Mouse (Mus musculus) neural tube, embryonic 10.5 days (tissue): ENCODE measurements around the gene 9630041A04Rik.

Experiments used
- DNase-seq: peaks from one replicate; pipeline ENCODE4 v3.0.0-alpha.2; 2017; ENCODE audit warnings: low spot score; ENCODE audit errors: extremely low spot score

The 9630041A04Rik gene

DNA sequence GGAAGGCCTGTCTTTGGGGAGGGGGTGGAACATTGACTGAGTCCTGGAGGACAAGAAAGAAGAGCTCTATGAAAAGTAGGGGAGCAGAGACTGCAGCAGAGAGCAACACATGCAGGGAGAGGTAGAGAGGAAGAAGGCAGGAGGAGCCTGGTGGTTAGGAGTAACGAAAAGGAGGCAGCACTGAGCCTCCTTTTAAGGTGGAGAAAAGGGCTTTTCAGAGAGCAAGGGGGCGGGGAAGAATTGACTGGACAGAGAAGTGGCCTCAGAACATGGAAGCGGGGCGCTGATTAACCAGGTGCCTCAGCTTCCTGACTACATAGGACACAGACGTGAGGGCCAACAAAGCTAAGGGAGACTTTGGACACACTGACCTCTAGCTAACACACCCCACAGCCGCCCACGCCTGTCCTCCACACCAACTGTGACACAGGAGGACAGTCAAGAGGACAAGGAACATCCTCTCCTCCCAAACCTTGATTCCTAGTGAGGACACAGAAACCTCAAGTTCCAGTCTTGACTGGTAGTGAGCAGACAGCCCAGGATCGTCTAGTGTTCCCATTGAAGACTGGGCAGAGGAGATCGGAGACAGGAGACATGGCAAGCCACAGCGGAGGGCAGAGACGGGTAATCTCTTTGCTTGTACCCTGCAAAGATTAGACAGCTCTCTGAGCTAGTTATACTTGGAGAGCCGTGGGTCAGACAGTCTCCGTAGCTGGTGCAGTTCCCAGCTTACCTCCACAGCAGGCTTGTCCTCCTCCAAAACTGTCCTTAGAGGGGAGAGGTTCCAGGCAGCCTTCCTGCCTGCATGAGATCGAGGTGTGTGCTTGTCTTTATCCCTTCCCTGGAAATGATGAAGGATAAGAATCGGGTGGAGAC is at the start of gene 9630041A04Rik:
9630041A04Rik (plus strand) TSS at position 246 of the 876 bp plus-strand sequence.
- no peak for DNase-seq

DNA sequence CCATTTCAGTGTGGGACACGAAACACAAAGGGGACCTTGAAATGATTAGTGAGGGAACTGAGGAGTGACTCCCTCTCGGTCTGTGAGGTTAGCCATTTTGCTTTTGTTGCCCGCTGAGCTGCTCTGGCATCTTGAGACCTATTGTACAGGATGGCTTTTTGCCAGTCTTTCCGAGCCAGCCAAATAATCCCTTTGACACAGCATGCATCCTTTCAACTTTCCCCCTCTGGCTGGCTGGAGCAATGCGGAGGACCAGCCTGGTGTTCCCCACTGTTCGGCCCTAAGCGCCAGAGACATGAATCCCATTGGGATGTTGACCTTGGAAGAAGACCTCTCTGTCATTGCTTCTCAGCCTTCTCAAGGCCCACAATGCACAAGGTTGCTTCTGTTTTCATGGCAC is 37.7 kb upstream of the 9630041A04Rik start:
- DNase-seq, result no peak

DNA sequence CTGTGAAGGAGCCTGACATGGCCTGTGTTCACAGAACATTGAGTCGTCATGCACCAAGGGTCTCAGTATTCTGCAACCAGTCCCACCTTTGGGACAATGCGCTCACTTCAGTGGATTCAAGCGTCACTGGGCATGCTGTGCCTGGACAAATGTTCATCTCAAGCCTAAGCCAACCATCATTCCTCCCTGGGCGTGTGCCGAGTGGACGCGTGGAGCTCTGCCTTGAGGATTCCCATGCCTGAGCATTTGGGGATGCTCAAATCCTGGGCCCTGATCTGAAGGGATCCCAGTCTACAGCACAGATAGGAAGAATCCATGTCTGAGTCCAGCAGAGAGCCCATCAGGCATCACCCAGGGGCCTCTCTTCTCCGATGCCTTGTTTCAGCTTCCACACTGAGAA is 36.0 kb upstream of the 9630041A04Rik start:
- no peak for DNase-seq

DNA sequence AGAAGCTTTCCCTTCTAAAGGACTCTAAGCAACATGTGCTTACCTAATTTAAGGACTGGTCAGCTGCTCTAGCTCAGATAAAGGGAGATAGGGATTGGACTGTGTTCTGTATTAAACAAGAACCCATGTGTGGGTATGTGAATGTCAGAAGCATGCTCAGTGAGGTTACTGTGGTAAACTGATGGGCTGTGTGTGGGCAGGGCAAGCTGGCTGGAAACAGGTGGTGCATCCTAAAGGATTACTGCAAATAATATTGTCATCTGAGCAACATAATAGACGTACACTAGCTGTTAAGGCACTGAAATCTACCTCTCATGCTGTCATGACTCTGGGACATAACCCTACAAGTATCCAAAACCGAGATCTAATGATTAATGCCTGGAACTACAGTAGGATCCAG is 28.0 kb upstream of the 9630041A04Rik start:
- no peak for DNase-seq

DNA sequence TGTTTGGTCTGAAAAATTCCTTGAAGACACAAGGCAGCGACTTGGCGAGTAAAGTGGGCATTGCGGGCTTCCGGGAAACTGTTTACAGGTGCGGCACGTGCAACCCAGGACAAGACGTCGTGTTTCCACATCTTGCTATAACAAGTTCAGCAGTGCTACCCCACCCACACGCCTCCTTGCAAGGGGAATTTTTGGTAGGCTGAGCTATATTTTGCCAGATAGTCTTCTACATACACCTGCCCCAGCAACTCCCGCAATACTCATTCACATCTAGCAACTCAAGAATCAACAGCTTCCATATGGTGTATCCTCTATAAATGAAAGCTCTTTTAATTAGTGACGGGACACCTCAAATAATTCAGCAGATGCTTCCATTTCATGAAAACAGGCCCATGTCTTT is 20.5 kb upstream of the 9630041A04Rik start:
- DNase-seq, result no peak

DNA sequence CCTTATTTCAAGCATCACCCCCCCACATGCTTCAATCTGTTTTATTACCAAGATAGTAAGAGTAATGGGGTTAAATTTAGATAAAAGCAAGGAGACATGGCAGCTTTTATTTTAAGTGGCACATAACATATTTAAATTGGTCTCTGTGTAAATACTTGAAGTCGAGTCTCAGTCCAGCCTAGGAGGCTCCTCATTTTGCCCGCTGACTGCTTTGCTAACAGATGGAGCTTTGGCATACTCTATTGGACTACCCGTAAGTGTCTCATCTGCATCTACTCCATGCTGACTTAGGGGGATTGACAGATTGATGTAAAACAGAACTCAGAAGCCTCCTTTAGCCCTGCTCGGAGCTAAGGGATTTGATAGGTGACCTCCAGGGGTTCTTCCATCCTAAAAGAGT is 17.7 kb upstream of the 9630041A04Rik start:
- no peak for DNase-seq

DNA sequence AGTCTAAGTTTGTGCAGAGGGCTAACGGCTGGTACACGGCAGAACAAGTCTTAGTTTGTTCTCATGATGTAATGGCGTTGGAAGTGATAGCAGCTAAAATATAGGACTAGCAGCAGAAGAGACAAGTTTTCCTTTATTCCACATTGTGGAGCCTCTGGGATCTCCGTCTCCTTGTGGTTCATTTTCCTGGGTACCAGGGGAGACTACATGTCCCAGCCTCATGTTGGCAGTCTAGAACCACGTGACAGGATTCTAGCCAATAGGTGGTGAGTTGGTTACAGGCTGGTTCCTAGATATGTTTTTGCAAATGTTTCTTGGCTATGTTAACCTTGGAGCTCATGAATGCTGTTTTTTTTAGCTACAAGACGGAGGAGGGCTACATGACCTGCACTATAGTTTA is 15.9 kb upstream of the 9630041A04Rik start:
- DNase-seq, result no peak

DNA sequence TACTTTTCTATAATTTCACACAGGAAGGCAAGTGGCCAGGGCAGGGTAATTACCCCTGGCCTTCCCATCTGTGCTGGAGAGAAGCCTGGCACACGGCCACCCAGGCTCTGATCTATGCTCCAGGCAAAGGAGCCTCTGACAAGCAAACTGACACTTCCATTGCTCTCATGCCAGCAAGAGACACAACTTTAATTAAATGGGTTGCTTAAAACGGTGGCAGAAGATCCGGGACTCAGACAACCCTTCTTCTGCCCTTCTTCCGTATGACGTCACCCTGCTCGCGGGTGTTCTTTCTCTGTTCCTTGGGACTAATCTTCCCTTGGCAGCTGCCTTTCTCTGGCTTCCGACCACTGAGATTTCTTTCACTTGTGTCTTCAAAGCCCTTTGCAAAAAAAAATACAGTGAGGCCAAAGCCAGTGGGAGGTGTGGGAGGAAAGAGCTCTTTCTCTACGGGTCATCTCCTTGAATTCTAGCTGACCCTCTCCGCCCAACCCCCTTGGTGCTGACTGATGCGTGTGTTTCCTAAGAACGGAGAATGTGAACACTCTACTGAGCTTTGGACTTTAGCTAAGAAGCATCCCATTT is 932 bp downstream of the 9630041A04Rik start:
- DNase-seq, result no peak

DNA sequence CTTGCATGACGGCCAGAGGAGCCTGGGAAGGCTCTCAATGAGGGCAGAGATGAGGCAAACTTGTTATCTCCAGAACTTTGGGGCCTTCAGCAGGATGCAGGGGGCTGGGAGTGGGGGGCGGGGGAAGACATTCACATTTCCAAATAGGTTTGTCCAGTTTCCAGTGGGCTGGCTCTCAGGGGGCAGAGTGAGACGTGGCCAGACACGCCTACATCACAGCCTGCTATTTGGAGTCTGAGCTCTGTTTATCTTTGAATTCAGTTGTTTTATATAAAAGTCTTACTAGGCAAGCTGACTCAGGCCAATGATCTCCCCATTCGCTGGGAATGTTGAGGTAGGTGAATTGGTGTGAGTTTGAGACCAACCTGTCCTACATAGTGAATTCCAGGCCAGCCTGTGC is 1.5 kb downstream of the 9630041A04Rik start:
- DNase-seq, result no peak

DNA sequence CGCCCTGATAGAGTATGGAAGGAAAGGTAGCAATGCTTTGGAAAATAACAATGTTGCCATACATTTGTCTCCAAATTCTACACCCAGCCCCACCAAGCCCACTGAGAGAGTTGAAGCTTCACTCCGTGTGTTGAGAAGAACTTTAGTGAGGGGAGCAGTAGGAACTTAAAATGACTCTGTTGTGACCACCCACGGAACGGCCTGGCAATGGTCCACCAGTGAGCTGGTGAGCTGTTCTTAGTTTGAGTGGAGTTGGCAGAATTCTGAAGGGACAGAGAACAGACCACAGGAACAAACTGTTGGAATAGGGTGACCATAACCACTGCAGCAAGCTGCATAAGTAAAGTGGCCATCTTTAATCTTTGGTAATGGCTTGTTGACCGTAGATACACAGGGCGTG is 7.0 kb downstream of the 9630041A04Rik start:
- no peak for DNase-seq

DNA sequence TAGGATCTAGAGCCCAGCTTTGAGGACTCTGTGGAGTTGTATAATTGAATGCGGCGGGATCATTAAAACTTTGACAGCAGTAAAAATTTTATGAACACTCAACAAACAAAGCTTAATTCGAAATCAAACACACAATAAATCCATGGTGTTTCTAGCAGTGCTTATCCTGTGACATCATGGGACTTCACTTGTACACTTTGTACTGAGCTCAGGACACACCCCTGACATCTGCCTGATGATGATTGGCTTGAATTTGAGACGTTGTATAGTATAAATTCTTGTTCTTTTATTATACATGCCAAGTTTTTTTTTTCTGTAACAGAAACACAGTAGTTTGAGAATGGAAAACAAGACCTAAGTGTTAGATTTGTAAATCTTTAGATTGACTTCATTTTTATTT is 8.4 kb downstream of the 9630041A04Rik start:
- DNase-seq, result no peak

DNA sequence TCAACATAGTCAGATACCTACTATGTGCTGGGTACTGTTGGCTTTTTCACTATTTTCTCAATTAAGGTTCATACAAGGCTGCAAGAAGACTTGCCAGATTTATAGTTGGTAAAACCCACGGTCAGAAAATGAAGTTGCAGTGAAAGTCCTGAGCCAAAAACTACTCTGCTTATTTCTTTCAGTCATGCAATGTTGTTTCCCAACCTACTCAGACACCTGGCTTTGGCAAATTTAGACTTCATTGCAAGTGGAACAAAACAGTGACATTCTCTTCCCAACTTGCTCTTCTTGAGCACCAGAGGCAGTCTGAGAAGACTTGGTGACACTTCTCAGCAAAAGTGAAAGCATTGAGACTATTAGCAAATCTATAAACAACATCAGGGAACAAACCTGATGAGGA is 13.7 kb downstream of the 9630041A04Rik start:
- DNase-seq, result no peak

DNA sequence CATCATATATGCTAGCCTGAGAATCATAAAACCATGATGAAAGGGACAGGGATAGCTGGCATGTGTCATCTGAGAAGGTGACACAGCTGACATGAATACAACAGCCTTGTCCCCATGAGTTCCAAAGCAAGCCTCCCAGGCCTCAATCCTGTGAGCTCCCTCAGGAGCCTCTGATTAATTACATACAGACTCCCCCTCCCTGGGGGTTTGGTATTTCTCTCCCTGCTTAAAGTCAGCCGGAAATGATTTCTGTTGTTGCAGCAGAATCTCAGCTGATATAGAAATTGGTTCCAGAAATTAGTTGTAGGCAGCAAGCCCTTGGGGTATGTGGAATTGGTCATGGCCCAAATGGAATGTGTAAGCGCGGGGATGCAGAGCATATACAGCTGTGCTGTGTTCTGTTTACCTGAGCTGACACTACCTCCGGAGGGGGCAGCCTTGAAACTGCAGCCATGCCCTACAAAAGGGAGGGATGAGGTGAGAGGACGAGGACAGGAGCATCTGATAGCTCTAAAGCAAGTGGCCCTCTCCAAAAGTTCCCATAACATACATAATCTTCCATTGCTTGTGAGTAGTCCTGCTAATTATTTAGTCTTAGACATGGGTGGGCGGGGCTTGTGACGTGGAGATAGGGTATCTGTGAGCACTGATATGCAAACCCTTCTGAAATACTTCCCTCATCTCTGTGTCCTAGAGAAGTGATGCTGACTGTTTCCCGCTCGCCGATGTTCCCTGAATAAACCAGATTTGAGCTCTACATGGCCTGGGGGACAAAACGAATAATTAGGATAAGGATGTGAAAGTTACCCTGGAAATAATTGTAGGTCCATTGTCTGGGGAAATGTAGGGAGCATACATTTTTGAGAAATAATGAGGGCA is 15.7 kb downstream of the 9630041A04Rik start:
- no peak for DNase-seq

DNA sequence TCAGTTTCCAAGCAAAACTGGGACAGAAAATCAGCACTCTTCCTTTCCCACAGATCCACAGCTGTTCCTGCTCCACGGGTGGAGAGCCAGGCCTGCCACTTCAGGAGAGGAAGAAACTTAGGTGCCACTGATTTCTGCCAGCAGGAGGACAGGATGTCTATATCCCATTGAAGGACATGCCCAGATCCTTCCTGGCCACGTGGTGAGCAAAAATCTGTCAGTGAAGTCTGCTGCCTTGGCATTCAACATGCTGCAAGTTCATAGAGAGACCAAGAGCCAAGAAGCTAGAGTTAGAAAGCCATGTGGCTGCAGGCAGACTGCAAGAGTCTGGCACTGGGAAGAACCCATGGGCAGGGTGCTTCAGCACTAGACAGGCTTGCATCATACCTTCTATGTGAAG is 21.7 kb downstream of the 9630041A04Rik start:
- DNase-seq, result no peak

DNA sequence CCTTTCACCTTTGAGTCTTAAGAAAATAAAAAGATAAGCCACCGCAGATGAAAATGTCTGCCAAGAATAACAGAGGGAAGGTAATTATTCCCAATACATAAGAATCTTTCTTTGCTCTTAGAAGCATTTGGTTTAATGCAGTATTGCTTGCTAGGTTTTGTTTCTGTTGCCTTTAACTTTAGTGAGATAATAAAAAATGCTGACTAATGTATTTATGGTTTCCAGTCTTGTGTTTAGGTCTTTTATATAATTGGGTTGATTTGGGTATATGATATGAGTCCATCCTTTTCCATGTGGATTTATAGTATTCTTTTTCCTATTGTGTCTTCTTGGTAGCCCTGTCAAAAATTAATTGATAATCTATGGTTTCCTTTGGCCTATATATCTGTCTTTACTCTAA is 36.2 kb downstream of the 9630041A04Rik start:
- no peak for DNase-seq

DNA sequence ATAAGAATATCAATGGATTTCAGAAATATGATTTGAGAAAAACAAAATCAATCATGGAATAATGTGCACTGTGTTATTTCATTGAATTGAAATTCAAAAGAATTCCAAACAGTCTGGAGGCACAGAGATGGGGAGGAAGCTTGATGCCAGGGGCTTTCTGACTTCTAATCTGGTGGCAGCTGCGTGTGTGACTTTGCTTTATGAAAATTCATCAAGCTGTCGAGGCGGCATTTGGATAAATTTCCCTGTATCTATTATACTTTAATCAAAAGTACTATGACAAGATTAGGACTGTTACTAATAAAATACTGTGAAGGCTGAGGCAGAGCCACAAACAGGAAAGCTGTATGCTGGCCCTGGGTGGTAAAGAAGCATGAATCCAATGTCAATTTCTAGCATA is 41.8 kb downstream of the 9630041A04Rik start:
- DNase-seq, result no peak

DNA sequence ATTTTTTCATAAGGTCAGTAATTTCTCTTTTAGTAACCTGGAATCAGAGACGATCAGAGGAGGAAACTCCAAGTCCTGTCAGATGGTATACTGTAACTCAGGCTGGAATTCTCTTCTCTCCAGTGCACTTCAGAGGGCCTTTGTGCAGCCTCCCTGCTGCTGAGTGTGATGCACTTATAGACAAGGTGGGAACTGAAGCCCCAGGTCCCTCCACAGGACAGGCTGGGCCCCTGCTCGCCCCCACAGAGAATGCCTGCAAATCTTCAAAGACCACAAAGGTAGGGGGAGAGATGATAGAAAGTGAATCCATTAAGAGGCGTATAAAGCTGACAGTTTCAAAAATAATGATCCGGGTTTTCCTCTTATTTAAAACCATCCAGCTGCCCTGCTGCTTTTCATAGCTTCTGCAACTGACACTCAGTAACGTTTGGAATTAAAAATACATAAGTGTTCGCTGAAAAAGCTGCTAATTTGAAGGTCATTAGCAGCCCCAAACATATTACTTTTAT is 46.2 kb downstream of the 9630041A04Rik start:
- DNase-seq, result no peak

DNA sequence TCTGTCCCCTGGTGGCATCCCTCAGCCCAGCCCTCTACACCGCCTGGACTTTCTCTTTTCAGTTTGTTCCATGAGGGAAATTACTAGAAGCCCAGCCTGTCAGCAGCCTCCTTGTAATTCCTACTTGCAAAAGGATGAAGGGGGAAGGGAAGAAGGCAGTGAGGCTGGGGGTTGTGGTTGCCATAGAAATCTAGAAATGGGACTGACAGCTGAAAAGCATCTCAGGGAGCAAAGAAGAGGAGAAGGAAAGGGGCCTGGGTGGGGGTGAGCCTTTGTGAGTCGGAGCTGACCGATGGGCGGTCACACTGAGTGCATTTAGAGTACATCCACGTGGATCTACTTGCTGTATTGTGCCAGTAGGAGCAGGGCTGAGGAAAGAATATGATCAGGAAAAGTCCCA is 47.2 kb downstream of the 9630041A04Rik start:
- peak; percentile 26 for DNase-seq

DNA sequence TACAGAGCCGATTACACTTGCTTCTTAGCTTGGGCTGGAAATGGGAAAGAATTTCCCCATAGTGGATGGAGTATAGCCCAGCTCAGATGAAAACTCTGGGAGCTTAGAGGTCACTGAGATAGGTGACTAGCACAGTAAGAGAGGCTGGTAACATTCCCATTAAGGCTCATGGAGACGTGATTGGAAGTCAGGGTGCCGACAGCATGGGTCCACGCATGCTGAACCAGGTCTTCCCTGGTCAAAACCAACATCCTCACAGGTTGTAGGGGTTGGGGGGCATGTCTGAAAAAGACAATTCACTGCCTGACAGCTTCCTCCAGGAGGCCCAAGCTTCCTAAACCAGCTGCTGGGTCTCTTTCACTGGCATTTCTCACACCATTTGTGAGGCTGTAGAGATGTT is 47.9 kb downstream of the 9630041A04Rik start:
- no peak for DNase-seq

DNA sequence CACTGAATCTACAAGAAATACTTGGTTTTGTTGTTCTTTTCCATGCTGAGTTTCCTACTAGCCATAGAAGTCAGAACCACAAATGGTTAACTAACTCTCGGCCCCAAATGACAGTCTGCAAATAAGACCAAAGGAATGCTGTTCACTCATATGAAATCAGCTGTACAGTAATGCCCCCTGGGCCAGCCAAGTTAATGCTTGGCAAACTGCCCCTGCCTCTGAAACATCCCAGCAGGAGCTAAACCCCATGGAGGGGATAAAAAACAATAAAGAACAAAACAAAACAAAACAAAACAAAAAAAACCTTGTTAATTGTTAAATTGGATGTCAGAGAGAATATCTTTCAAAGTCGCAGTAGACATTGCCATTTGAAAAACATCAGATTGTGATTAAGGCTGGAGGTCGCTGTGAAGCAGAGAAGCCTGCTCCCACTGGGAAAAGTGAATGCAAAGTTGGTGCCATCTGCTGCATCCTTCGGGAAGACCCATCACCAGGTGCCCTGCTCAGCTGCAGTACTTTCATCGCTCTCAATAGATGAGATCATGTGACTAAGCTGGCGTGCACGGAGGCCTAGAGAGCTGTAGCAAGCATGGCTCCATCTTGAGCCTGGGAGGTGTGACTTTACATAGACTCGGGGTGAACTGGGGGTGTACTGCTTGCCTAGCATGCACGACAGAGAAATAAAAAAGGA is 49.7 kb downstream of the 9630041A04Rik start:
- DNase-seq, result no peak

DNA sequence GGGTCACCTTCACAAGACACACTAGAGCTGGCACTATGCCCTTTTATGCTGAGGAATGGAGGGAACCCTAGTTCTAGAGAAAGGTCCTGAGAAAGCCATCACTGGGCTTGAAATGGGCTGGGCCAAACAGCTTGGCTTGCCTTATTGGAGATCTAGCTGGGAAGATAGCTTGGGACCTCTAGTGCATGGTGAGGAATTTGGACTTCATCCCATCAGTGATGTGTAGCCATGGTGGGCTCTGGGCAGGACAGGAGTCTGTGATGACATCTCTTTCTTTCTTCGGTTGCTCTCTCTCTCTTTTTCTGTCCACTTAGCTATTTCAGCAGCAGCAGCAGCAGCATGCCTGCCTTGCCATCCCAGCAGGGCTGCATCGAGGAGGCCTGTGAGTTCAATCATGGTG is 53.4 kb downstream of the 9630041A04Rik start:
- no peak for DNase-seq
